Mouse (Mus musculus): ENCODE results near the gene Dbp. TPM values are rescaled to one million over a fixed set of nuclear protein-coding genes. Genes with fewer than 3 reads are reported as not detected.
A peak's percentile ranks its signal among the peaks of the same experiment; 100 is the strongest.

Dbp gene
- polyA plus RNA-seq, 1 experiment from 2014 or later: 3.4 TPM

DNA sequence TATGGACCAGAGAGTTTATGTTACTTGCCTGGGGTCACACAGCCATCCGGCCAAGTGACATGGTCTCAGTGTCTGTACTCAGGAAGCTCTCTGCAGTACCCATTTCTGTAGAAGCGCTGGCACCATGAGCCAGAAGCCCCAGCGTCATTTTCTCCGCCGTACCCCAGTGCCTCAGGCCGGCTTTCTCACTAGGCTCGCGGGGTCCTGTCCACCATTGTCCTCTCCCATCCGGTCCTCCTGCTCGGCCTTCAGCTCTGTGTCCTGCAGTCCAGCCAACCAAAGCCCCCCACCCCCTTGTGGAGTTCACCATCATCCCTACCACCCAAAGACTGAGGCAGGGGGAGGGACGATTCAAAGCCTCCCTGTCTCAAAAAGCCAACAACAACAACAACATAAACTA lies 3.3 kb upstream of the Dbp start:
- Histone ChIP-seq H3K9ac (ENCODE audit: low read depth, low read length) (0 out of 2 replicates have a peak overlapping the region, but pooled peaks have one; percentile 30), H3K27me3 (replicated peaks; ENCODE audit: control insufficient read depth, insufficient read depth, low read length) (peaks cover 24% of the 10 kb centered on the region), H3K4me1 (ENCODE audit: control insufficient read depth, insufficient read depth, low read length) (peaks cover 29% of the 10 kb centered on the region), H3K4me2 (ENCODE audit: low read depth, low read length) (peak overlapping the region; percentile 87), H3K27ac (replicated peaks; ENCODE audit: low read depth, low read length) (no peak overlapping the region), H3K4me3 (ENCODE audit: low read depth, low read length) (no peak overlapping the region), H3K36me3 (ENCODE audit: control insufficient read depth, insufficient read depth, low read length) (no peaks in the 10 kb centered on the region), H3K9me3 (ENCODE audit: control insufficient read depth, low read length) (no peaks in the 10 kb centered on the region)
- DNase-seq (ENCODE audit: low spot score) (no peak), ATAC-seq (ENCODE audit: low read depth) (no peak)
- 85% methylated on average over 11 of the region's 11 CpGs for WGBS

DNA sequence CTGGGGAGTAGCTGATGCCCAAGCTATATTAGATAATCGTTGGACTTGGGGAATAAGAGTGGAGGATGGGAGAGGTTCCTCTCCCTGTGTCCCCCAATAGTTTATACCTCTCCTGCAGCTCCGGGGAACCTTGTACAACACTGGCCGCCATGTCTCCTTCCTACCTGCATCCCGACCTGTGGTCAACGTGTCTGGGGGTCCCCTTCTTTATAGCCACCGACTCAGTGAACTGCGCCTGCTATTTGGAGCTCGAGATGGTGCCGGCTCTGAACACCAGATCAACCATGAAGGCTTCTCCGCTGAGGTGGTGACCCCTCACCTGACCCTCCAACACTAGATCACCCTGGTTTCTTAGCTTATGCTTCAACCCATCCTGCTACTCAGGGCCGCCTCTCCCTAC lies 2.6 kb upstream of the Dbp start:
- no peak overlapping the region for H3K27ac ChIP-seq (replicated peaks; ENCODE audit: low read depth, low read length)
- 93% methylated on average over 11 of the region's 11 CpGs for WGBS
- no peak overlapping the region for H3K9ac ChIP-seq (ENCODE audit: low read depth, low read length)
- H3K9me3 ChIP-seq (ENCODE audit: control insufficient read depth, low read length): no peaks in the 10 kb centered on the region
- DNase-seq (ENCODE audit: low spot score) (no peak), ATAC-seq (ENCODE audit: low read depth) (no peak)
- H3K4me1 ChIP-seq (ENCODE audit: control insufficient read depth, insufficient read depth, low read length): peaks cover 32% of the 10 kb centered on the region
- H3K27me3 ChIP-seq (replicated peaks; ENCODE audit: control insufficient read depth, insufficient read depth, low read length): peaks cover 24% of the 10 kb centered on the region
- H3K4me3 ChIP-seq (ENCODE audit: low read depth, low read length): no peak overlapping the region
- no peaks in the 10 kb centered on the region for H3K36me3 ChIP-seq (ENCODE audit: control insufficient read depth, insufficient read depth, low read length)
- H3K4me2 ChIP-seq (ENCODE audit: low read depth, low read length): no peak overlapping the region

DNA sequence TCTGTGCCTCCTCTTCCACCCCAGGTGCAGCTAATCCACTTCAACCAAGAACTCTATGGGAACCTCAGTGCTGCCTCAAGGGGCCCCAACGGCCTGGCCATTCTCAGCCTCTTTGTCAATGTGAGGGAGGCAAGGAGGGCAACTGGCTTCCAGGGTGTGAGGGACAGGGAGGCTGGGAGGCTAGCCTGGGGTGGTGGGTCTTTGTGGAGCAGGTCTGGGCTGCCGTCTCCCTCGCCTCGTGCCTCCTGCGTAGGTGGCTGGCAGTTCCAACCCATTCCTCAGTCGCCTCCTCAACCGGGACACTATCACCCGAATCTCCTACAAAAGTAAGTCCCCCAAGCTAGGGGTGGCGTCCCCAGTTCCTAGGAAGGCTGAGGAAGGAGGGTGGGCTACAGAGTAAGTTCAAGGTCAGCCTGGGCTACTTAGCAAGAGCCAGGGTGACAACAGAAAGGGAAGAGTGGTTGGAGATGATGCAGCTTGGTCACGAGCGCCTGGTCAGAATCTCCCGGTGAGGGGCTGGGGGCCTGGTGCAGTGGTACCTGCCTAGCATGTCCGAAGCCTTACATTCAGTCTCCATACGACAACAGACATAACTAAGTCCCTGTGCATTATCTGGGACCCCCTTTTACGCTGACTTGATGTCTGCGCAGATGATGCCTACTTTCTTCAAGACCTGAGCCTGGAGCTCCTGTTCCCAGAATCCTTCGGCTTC lies 1.9 kb upstream of the Dbp start:
- no peaks in the 10 kb centered on the region for H3K36me3 ChIP-seq (ENCODE audit: control insufficient read depth, insufficient read depth, low read length)
- ATAC-seq (ENCODE audit: low read depth) (no peak), DNase-seq (ENCODE audit: low spot score) (no peak)
- H3K9ac ChIP-seq (ENCODE audit: low read depth, low read length): no peak overlapping the region
- no peak overlapping the region for H3K4me2 ChIP-seq (ENCODE audit: low read depth, low read length)
- no peaks in the 10 kb centered on the region for H3K9me3 ChIP-seq (ENCODE audit: control insufficient read depth, low read length)
- no peak overlapping the region; the same call in 1 of the 2 replicates for H3K27ac ChIP-seq (replicated peaks; ENCODE audit: low read depth, low read length)
- 90% methylated on average over 17 of the region's 17 CpGs for WGBS
- no peak overlapping the region for H3K4me3 ChIP-seq (ENCODE audit: low read depth, low read length)
- H3K4me1 ChIP-seq (ENCODE audit: control insufficient read depth, insufficient read depth, low read length): peaks cover 38% of the 10 kb centered on the region
- H3K27me3 ChIP-seq (replicated peaks; ENCODE audit: control insufficient read depth, insufficient read depth, low read length): peaks cover 24% of the 10 kb centered on the region

DNA sequence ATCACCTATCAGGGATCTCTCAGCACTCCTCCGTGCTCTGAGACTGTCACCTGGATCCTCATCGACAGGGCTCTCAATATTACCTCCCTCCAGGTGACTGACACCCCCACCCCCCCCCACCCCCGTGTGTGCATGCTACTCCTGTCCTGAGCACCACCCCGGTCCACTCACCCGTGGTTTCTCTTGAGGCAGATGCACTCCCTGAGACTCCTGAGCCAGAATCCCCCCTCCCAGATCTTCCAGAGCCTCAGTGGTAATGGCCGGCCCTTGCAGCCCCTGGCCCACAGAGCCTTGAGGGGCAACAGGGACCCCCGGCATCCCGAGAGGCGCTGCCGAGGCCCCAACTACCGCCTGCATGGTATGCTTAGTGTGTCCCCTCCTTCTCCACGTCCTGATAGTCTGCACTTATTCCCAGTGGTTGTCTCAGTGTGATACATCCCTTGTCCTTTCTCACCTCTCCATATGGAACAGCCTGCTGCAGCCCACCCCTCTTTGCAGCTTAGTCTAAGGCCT lies 1.3 kb upstream of the Dbp start:
- H3K4me3 ChIP-seq (ENCODE audit: low read depth, low read length): peak overlapping the region; percentile 37
- 47% methylated on average over 11 of the region's 12 CpGs for WGBS
- H3K27me3 ChIP-seq (replicated peaks; ENCODE audit: control insufficient read depth, insufficient read depth, low read length): peaks cover 19% of the 10 kb centered on the region
- H3K36me3 ChIP-seq (ENCODE audit: control insufficient read depth, insufficient read depth, low read length): no peaks in the 10 kb centered on the region
- peak overlapping the region; percentile 93 for H3K4me2 ChIP-seq (ENCODE audit: low read depth, low read length)
- peak overlapping the region; percentile 61 for H3K9ac ChIP-seq (ENCODE audit: low read depth, low read length)
- peak overlapping the region; percentile 79 for H3K27ac ChIP-seq (replicated peaks; ENCODE audit: low read depth, low read length)
- peaks cover 45% of the 10 kb centered on the region for H3K4me1 ChIP-seq (ENCODE audit: control insufficient read depth, insufficient read depth, low read length)
- DNase-seq (ENCODE audit: low spot score): no peak
- H3K9me3 ChIP-seq (ENCODE audit: control insufficient read depth, low read length): no peaks in the 10 kb centered on the region
- ATAC-seq (ENCODE audit: low read depth): no peak

DNA sequence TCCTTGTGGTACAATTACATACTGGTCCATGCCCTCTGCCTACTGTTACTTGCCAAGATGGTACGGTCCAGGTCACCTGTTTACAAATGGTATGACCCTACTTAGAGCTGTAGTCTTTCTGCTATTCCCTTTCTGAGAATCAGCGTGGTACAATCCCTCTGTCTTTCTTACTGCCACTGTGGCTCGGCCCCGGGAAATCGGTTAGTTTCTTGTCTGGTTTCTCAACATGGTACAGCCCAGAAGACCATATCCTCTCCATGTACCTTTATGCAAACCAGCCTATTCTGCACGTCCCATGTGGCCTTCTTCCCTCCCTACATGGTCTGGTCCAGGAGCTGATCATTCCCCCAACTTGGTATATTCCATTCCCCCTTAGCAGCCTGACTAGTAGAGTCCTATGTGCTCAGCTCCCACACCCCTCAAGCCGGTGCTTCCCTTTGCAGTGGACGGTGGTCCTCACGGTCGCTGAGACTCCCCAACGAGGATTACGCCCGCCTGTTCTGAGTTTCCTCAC lies 785 bp upstream of the Dbp start:
- Histone ChIP-seq H3K36me3 (ENCODE audit: control insufficient read depth, insufficient read depth, low read length) (no peaks in the 10 kb centered on the region), H3K9me3 (ENCODE audit: control insufficient read depth, low read length) (no peaks in the 10 kb centered on the region), H3K9ac (ENCODE audit: low read depth, low read length) (peak overlapping the region; percentile 61), H3K27ac (replicated peaks; ENCODE audit: low read depth, low read length) (peak overlapping the region; percentile 79), H3K27me3 (replicated peaks; ENCODE audit: control insufficient read depth, insufficient read depth, low read length) (peaks cover 14% of the 10 kb centered on the region), H3K4me2 (ENCODE audit: low read depth, low read length) (peak overlapping the region; percentile 93), H3K4me1 (ENCODE audit: control insufficient read depth, insufficient read depth, low read length) (peaks cover 48% of the 10 kb centered on the region), H3K4me3 (ENCODE audit: low read depth, low read length) (peak overlapping the region; percentile 37)
- WGBS: under 1% methylated on average over 13 of the region's 13 CpGs
- DNase-seq (ENCODE audit: low spot score) (peak; percentile 90), ATAC-seq (ENCODE audit: low read depth) (peak; percentile 38)

DNA sequence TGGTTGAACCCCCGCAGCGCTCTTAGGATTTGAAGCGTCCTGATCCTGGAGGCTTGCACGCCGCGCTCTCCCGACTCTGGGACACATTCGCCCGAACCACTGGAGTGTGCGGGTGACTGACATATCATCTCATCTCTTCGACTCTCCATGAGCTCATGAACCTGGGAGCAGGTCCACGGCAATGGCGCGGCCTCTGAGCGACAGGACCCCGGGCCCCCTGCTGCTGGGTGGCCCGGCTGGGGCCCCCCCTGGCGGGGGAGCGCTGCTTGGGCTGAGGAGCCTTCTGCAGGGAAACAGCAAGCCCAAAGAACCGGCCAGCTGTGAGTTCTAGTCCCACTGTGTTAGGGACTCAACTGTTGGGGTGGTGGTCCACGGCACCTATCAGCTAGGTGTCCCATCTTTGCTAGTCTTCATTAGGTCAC lies 566 bp downstream of the Dbp start:
- H3K9me3 ChIP-seq (ENCODE audit: control insufficient read depth, low read length): no peaks in the 10 kb centered on the region
- under 1% methylated on average over 21 of the region's 21 CpGs for WGBS
- H3K36me3 ChIP-seq (ENCODE audit: control insufficient read depth, insufficient read depth, low read length): peaks cover 10% of the 10 kb centered on the region
- H3K4me1 ChIP-seq (ENCODE audit: control insufficient read depth, insufficient read depth, low read length): peaks cover 38% of the 10 kb centered on the region
- H3K27me3 ChIP-seq (replicated peaks; ENCODE audit: control insufficient read depth, insufficient read depth, low read length): peaks cover under 1% of the 10 kb centered on the region; the same call in 1 of the 2 replicates
- no peak for DNase-seq (ENCODE audit: low spot score)
- H3K4me3 ChIP-seq (ENCODE audit: low read depth, low read length): peak overlapping the region; percentile 65
- H3K4me2 ChIP-seq (ENCODE audit: low read depth, low read length): peak overlapping the region; percentile 93
- peak; percentile 0; the same call in 1 of the 2 replicates for ATAC-seq (ENCODE audit: low read depth)
- H3K27ac ChIP-seq (replicated peaks; ENCODE audit: low read depth, low read length): peak overlapping the region; percentile 77
- H3K9ac ChIP-seq (ENCODE audit: low read depth, low read length): peak overlapping the region; percentile 82

DNA sequence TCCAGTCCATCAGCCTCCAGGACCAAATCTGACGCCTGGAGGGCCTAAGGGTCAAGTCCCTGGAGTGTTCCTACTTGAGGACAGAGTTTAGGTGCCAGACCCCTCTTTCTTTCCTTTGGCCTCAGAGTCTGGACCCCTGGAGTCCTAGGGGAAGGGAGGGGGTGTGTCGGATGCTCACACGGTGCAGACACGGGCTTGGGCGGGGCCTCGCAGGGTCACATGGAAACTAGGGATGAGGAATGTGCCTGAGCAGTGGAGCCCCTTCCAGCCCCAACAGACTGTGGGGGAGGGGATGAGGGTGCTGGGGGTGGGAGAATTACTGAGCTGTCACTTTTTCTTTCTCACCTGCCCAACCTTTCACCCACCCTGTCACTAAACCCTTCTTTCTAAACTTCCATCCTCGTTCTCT lies 989 bp downstream of the Dbp start:
- H3K27me3 ChIP-seq (replicated peaks; ENCODE audit: control insufficient read depth, insufficient read depth, low read length): no peaks in the 10 kb centered on the region
- H3K4me2 ChIP-seq (ENCODE audit: low read depth, low read length): peak overlapping the region; percentile 93
- H3K9ac ChIP-seq (ENCODE audit: low read depth, low read length): peak overlapping the region; percentile 82
- peaks cover 36% of the 10 kb centered on the region for H3K4me1 ChIP-seq (ENCODE audit: control insufficient read depth, insufficient read depth, low read length)
- no peaks in the 10 kb centered on the region for H3K9me3 ChIP-seq (ENCODE audit: control insufficient read depth, low read length)
- H3K4me3 ChIP-seq (ENCODE audit: low read depth, low read length): peak overlapping the region; percentile 65
- WGBS: 0% methylated on average over 6 of the region's 7 CpGs
- H3K36me3 ChIP-seq (ENCODE audit: control insufficient read depth, insufficient read depth, low read length): peaks cover 14% of the 10 kb centered on the region
- DNase-seq (ENCODE audit: low spot score): peak; percentile 80
- H3K27ac ChIP-seq (replicated peaks; ENCODE audit: low read depth, low read length): peak overlapping the region; percentile 84
- no peak for ATAC-seq (ENCODE audit: low read depth)

DNA sequence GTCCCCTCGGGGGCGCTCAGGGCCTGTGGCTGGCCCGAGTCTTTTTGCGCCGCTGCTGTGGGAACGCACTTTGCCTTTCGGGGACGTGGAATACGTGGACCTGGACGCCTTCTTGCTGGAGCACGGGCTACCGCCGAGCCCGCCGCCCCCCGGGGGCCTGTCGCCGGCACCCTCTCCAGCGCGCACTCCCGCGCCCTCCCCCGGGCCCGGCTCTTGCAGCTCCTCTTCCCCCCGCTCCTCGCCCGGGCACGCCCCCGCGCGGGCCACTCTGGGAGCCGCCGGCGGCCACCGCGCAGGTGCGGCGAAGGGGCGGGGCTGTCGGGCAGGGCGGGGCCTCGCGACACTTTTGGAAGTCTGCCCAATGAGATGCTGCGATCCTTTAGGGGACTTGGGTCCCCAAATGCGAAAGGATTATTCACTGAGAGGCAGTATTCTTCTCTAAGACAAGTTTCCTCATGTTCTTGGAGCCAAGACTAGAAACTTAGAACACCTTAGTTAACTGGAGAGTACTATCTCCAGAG lies 1.9 kb downstream of the Dbp start:
- Histone ChIP-seq H3K9ac (ENCODE audit: low read depth, low read length) (peak overlapping the region; percentile 82), H3K9me3 (ENCODE audit: control insufficient read depth, low read length) (no peaks in the 10 kb centered on the region), H3K4me2 (ENCODE audit: low read depth, low read length) (peak overlapping the region; percentile 93), H3K36me3 (ENCODE audit: control insufficient read depth, insufficient read depth, low read length) (peaks cover 23% of the 10 kb centered on the region), H3K27ac (replicated peaks; ENCODE audit: low read depth, low read length) (peak overlapping the region; percentile 84), H3K4me3 (ENCODE audit: low read depth, low read length) (peak overlapping the region; percentile 65), H3K4me1 (ENCODE audit: control insufficient read depth, insufficient read depth, low read length) (peaks cover 32% of the 10 kb centered on the region), H3K27me3 (replicated peaks; ENCODE audit: control insufficient read depth, insufficient read depth, low read length) (no peaks in the 10 kb centered on the region)
- 0% methylated on average over 16 of the region's 45 CpGs for WGBS
- no peak for ATAC-seq (ENCODE audit: low read depth)
- DNase-seq (ENCODE audit: low spot score): peak; percentile 89
